In genomic region chr9:117922992-117923391, GRCm38 (mm10) we compare ENCODE assay signal across 22 mouse cellular contexts.
DNase-seq lines count a peak whose midpoint lies in the region; ATAC-seq and TF ChIP-seq lines count a peak whose summit lies in the region.
"Had no signal": no experiment of that assay in that cellular context is flagged by ENCODE, and none has a peak within 500 bp of the region (broad histone marks: within the 10 kb centered on the region; RNA-seq: fewer than 3 reads in every experiment).

No protein-coding gene starts in this region.

- no peak for ATAC-seq in heart, embryonic 16.5 days (replicated peaks; ENCODE audit: extremely low read depth, insufficient read depth, low FRiP score)
- ATAC-seq in megakaryocyte, adult 5-6 weeks (ENCODE audit: poor library complexity, severe bottlenecking), result no peak
- ATAC-seq in megakaryocyte progenitor cell, adult 5-6 weeks (replicated peaks; ENCODE audit: poor library complexity), result peak; percentile 58
- ATAC-seq: CD4-positive, CD25-positive, alpha-beta regulatory T cell, adult 4 months; inflammation-experienced regulatory T-cells, adult 6 months had no signal

- no peaks in the 10 kb centered on the region for H3K27me3 ChIP-seq in heart, adult 2 months (ENCODE audit: control insufficient read depth, insufficient read depth, low read length)
- H3K27me3 ChIP-seq in heart, embryonic 16.5 days (ENCODE audit: control insufficient read depth, insufficient read depth, low read length), result no peaks in the 10 kb centered on the region
- no peaks in the 10 kb centered on the region for H3K27me3 ChIP-seq in megakaryocyte, embryonic 14.5 days (replicated peaks)

- peak; percentile 34 for DNase-seq in heart, adult 11 months
- DNase-seq in heart, adult 2 months, result no peak
- DNase-seq in heart, postnatal 10 days, result no peak
- DNase-seq in gastrocnemius, adult 2 months, result no peak
- DNase-seq: adrenal gland, postnatal 25 days; cerebellum, adult 11-12 months; cerebellum, postnatal 14 days; gastrocnemius, postnatal 10 days; kidney, adult 9 months; kidney, postnatal 25 days; lung, postnatal 14 days; right cerebral cortex, postnatal 4 days; thymus, postnatal 14 days had no signal

- no peak for TF ChIP-seq POLR2A in heart, adult 2 months (IDR thresholded peaks at IDR 0.05; ENCODE audit: insufficient read depth, low read depth, low read length)

- no peak overlapping the region for H3K9ac ChIP-seq in heart, adult 2 months (ENCODE audit: low read depth, low read length)
- no peak overlapping the region; the same call in 1 of the 2 replicates for H3K9ac ChIP-seq in heart, embryonic 16.5 days (ENCODE audit: low read length)

- 11% methylated on average over 4 of the region's 4 CpGs for WGBS in heart, adult 2 months
- WGBS in heart, embryonic 16.5 days, result 13% methylated on average over 4 of the region's 4 CpGs

- TF ChIP-seq CTCF in heart, adult 2 months (IDR thresholded peaks at IDR 0.05), result no peak
- no peak for TF ChIP-seq CTCF in gastrocnemius, adult 2 months (IDR thresholded peaks at IDR 0.05)

- intact Hi-C loops in heart, adult 2 months (cut with DNase I), result no loop called here
- intact Hi-C loops in heart, postnatal 10 days (cut with DNase I), result no loop called here
- intact Hi-C loops in gastrocnemius, adult 2 months (cut with DNase I), result no loop called here

- no peaks in the 10 kb centered on the region for H3K36me3 ChIP-seq in heart, adult 2 months (ENCODE audit: control insufficient read depth, insufficient read depth, low read length)
- no peaks in the 10 kb centered on the region for H3K36me3 ChIP-seq in heart, embryonic 16.5 days (ENCODE audit: control insufficient read depth, insufficient read depth)
- H3K36me3 ChIP-seq in megakaryocyte, embryonic 14.5 days (replicated peaks; ENCODE audit: low read length), result peaks cover 4% of the 10 kb centered on the region
- H3K36me3 ChIP-seq: forebrain, embryonic 10.5 days had no signal

- no peaks in the 10 kb centered on the region for H3K4me1 ChIP-seq in heart, adult 2 months (ENCODE audit: control insufficient read depth, insufficient read depth, low read length)
- H3K4me1 ChIP-seq in heart, embryonic 16.5 days (ENCODE audit: control insufficient read depth, insufficient read depth, low read length), result peaks cover 5% of the 10 kb centered on the region; the same call in 1 of the 2 replicates
- peaks cover 55% of the 10 kb centered on the region for H3K4me1 ChIP-seq in megakaryocyte, embryonic 14.5 days

- H3K9me3 ChIP-seq in heart, embryonic 16.5 days (replicated peaks; ENCODE audit: control insufficient read depth, low read length), result peaks cover 4% of the 10 kb centered on the region
- H3K9me3 ChIP-seq in megakaryocyte, embryonic 14.5 days, result peaks cover 8% of the 10 kb centered on the region; the same call in 1 of the 2 replicates
- H3K9me3 ChIP-seq: forebrain, embryonic 10.5 days had no signal

- peak overlapping the region; percentile 25 for H3K4me2 ChIP-seq in heart, embryonic 16.5 days (ENCODE audit: low read depth, low read length)
- H3K4me2 ChIP-seq: midbrain, embryonic 11.5 days had no signal

- no peak for TF ChIP-seq EP300 in heart, adult 2 months (IDR thresholded peaks at IDR 0.05; ENCODE audit: insufficient read depth, low read depth, low read length)

- H3K79me2 ChIP-seq in heart, adult 2 months (replicated peaks; ENCODE audit: control insufficient read depth, insufficient read depth, low read length), result no peaks in the 10 kb centered on the region

- no peak overlapping the region for H3K4me3 ChIP-seq in heart, adult 2 months
- no peak overlapping the region; the same call in 1 of the 2 replicates for H3K4me3 ChIP-seq in heart, embryonic 16.5 days (ENCODE audit: low read length)
- peak overlapping the region; percentile 81 for H3K4me3 ChIP-seq in megakaryocyte, embryonic 14.5 days (replicated peaks)
- H3K4me3 ChIP-seq in gastrocnemius, adult 2 months, result no peak overlapping the region
- H3K4me3 ChIP-seq: forebrain, embryonic 10.5 days had no signal

- H3K27ac ChIP-seq in heart, adult 2 months, result no peak overlapping the region
- no peak overlapping the region for H3K27ac ChIP-seq in heart, embryonic 16.5 days (ENCODE audit: low read length)
- no peak overlapping the region for H3K27ac ChIP-seq in gastrocnemius, adult 2 months
- H3K27ac ChIP-seq: forebrain, embryonic 10.5 days; stomach, postnatal 0 days had no signal
